Mouse (Mus musculus) embryo, embryonic 9.5 days (tissue): ENCODE results near the gene Slc25a18.
"Not testable (repeated sequence)": the region's sequence is repeated elsewhere in the genome, so short reads cannot be mapped to it uniquely, and the experiment has no call there.

ENCODE experiments used
- DNase-seq: peaks from one replicate; pipeline ENCODE4 v3.0.0-alpha.2; 2017; ENCODE audit errors: extremely low spot score

Slc25a18 gene

DNA sequence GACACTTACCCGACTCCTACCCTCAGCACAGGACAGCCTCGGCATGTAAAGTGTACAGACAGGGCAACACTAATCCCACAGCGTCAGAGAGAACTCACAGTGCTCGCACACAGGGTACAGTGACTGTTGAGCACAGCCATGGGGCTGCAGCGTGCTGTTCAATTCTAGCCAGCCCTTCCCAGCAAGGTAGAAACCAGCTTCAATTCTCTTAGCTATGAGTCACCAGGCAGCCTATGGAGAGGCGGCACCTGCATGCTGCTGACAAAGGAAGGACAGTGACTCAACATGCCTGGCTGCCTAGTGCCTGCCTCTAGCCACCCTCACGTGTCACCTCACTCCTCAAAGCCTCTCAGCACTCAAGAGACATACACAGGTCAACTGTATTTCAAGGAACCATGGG is 24.6 kb downstream of the Slc25a18 start:
- DNase-seq: no peak

GRCm38 (mm10) chr6:120798905-120799304 is 25.5 kb downstream of the Slc25a18 start:
- no peak for DNase-seq

DNA sequence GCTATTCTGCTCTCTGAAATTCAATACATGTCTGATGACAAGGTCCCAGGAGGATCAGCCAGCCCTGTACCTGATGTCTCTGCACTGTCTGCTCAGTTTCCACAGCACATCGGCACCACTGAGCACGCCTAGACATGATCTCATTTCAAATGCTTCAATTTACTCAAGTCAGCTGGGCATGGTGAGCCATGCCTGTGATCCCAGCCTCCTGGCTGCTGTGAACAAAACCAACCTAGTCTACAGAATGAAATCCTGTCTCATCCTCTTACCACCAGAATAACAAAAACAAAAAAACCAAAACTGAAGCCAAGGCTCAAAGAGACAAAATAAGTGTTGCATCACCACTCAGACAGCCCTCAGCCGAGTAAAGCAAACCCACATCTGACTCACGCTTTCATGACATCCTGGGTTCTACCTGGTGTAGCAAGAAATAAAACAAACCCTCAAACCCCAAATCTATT is 26.2 kb downstream of the Slc25a18 start:
- no peak for DNase-seq

DNA sequence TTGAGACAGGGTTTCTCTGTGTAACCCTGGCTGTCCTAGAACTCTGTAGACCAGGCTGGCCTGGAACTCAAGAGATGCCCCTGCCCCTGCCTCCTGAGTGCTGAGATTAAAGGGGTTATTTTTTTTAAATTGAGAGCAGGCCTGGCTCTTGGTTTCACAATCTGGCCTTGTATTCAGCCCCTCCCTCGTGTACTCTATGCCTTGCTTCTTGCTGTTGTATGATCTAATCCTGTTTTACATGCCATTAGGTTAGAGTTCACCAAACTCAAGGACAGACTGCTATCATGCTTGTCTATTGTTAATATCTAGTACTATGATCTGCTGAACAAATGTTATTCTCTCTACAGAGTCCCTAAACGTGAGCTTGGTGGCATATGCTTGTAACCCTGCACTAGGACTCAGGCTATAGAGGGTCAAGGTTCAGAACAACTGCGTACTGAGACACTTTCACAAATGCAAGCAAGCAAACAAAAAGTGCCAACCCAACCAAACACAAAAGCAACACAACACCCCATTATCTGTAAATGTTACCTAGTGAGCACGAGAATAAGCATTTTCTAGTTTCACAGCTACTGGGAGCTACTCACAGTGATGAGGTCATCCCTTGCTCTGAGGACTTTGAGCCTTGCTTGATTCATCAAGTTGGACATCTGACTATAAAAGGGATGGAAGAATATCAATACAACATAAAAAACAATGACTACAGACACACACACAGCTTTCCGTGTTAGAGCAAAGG is 33.8 kb downstream of the Slc25a18 start:
- no peak for DNase-seq

DNA sequence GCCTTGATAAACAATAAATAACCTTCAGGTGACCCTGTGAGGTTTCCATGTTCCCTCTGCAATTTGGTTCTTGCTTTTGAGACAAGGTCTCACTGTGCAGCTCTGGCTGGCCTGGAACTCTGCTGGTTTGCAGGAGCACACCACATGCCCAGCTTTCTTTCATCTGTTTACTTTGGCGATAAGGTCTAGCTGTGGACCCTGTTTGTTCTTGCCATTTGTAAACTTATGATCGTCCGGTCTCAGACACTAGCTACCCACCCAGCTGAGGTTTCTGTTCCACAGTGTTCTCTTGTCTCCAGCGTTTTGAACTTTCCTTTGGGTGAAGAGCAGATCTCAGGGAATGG is 34.3 kb downstream of the Slc25a18 start:
- no peak for DNase-seq

GRCm38 (mm10) chr6:120811999-120812398 is 38.6 kb downstream of the Slc25a18 start:
- not testable (repeated sequence) for DNase-seq

GRCm38 (mm10) chr6:120819294-120819693 is 45.9 kb downstream of the Slc25a18 start:
- no peak for DNase-seq

GRCm38 (mm10) chr6:120820144-120820543 is 46.8 kb downstream of the Slc25a18 start:
- DNase-seq: no peak

GRCm38 (mm10) chr6:120820941-120821340 is 47.6 kb downstream of the Slc25a18 start:
- DNase-seq: no peak

GRCm38 (mm10) chr6:120821715-120822114 is 48.3 kb downstream of the Slc25a18 start:
- DNase-seq: no peak

- peak; percentile 91 for DNase-seq
Measured at GRCm38 (mm10) chr6:120822307-120822928, 49.0 kb downstream of the Slc25a18 start, which contains the start of gene Atp6v1e1. Gene Atp6v1e1, minus strand, starts transcription at chr6:120822793.

DNA sequence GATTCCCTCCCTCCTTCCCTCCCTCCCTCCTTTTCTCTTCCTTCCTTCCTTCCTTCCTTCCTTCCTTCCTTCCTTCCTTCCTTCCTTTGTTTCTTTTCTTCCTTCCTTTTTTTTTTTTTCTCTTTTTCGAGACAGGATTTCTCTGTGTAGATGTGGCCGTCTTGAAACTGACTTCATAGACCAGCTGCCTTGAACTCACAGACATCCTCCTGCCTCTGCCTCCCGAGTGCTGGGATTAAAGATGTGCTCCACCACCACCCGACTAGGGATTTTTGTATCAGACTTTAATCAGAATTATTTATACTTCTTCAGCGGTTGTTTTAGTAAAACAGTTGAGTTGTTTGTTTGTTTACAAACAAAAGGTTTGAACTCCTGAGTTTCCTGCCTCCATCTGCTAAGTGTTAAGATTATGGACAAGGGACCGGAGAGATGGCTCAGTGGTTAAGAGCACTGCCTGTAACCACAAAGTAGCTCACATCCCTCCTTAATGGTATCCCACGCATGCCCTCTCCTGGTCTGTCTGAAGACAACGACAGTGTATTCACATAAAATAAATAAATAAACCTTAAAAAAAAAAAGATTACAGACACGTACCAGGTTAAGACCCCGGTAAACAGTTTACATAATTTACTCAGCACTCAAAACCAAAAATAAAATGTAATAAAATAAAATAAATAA is 49.7 kb downstream of the Slc25a18 start:
- DNase-seq: no peak

DNA sequence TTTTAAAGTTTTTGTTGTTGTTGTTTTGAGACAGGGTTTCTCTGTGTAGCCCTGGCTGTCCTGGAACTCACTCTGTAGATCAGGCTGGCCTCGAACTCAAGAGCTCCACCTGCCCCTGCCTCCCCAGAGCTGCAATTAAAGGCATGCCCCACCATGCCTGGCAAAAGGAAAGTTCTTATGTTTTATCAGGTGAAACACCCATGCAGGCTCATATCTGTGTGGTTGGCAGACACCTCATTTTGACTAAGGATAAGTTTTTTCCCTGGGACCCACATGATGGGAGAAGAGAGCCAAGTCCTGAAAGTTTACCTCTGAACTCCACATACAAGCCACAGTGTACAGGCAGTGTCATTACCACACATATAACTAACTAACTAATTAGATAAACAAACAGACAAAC is 56.7 kb downstream of the Slc25a18 start:
- DNase-seq: no peak

GRCm38 (mm10) chr6:120830866-120831608 is 57.7 kb downstream of the Slc25a18 start:
- no peak for DNase-seq

DNA sequence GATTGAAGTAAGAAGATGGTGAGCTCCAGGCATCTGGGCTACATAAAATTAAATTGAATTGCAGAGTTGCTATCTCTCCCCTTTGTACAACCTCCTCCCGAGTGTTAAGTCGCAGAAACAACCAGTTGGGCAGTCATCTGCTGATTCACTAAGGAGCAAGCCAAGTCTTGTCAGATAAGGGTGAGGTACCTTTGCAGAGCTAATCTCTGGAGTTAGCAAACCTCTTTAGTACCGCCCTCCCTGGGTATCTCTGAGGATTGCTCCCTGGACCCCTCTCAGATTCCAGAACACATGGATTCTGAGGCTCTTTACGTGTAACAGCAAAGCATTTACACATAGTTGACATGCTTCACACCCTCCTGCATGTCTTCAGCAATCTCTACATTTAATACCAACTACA is 58.7 kb downstream of the Slc25a18 start:
- DNase-seq: no peak

DNA sequence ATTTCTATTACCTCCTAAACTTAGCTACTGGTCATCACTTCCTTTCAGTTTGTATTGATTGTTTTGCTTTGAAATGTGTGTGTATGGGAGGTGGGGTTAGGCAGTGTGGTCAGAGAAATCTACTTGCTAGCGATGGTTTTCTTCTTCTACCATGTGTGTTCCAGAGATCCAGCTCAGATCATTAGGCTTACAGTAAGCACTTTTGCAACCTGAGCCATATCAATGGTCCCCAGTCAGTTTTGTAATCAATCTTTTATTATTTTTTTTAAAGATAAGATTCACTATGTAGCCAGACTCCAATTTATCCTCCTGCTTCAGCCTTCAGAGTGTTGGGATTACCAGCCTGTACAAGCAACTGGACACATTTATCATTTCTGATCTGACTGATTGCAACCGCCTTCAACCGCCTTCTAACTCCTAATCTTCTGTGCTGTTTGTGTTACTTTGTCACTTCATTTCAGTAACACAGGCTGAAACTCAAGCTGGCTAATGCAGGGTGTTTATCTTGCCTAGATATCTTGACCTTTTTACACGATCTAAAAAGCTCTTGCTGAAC is 61.5 kb downstream of the Slc25a18 start:
- DNase-seq: no peak

GRCm38 (mm10) chr6:120835474-120836374 is 62.3 kb downstream of the Slc25a18 start, which contains the start of gene Bcl2l13:
Gene Bcl2l13, plus strand, starts transcription at chr6:120836212.
- DNase-seq: peak; percentile 97

DNA sequence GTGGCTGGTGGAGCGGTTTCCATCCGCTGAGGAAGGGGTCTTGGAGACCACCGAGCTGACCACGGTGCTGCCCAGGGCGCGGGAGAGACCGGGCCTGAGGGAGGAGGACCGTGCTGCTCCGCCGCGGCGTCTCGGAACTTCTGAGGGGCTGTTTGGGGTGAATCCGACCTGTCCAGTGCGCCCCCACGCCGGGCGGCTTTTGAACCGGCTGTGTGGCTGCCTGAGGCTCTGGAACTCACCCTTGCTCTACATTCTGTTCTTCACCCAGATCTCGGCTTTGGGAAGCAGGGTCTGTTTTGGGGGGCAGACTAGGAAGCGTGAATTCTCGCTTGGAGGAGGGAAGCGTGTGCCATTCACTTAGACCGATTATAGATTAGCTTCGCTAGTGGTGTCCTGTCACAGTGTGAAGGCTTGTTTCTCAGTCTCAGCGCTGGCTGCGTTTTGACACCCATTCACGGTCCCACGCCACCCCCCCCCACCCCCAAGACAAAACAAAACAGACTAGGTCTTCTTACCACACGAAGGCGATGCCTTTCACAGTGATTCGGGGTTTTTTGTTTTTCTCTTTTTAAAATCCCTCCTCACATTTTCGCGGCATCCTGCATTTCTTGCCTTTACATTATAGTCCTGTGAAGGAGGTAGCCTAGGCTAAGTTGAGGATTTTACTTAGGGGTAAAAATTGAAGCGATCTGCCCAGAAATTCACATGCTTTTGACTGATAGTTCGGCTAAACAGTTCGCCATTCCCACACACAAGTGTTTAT is 63.2 kb downstream of the Slc25a18 start:
- no peak for DNase-seq

- no peak for DNase-seq
Measured at GRCm38 (mm10) chr6:120837152-120837530, 63.8 kb downstream of the Slc25a18 start.

- DNase-seq: no peak
Measured at GRCm38 (mm10) chr6:120840258-120840657, 66.9 kb downstream of the Slc25a18 start.
